Mouse (Mus musculus) 3T3-L1 (cell line): ENCODE measurements around the gene Cmbl.
A peak's percentile ranks its signal among the peaks of the same experiment; 100 is the strongest.

Experiments
- DNase-seq: peaks from one replicate; pipeline ENCODE4 v3.0.0-alpha.2; 2015; ENCODE audit warnings: low read depth, low spot score

Cmbl gene

DNA sequence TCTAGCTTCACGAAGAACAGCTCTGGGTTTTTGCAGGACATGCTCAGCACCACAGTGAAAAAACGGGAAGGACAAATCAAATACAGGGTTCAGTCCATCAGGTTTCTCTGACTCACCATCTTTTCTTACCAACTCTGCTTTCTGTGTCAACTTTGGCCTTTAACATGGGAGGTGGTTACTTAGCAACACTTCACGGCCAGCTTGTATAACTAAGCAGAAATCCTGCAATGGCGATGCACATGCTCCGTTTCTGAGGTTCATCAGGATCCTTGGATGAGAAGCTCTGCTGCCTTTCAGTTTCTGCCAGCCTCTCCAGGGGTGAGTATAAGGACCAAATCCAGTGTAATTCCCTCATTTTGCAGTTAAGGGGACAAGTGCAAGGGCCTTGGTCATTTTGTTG is at the start of gene Cmbl:
Gene Cmbl, plus strand, starts transcription at position 206 of the 400 bp plus-strand sequence.
- no peak for DNase-seq

DNA sequence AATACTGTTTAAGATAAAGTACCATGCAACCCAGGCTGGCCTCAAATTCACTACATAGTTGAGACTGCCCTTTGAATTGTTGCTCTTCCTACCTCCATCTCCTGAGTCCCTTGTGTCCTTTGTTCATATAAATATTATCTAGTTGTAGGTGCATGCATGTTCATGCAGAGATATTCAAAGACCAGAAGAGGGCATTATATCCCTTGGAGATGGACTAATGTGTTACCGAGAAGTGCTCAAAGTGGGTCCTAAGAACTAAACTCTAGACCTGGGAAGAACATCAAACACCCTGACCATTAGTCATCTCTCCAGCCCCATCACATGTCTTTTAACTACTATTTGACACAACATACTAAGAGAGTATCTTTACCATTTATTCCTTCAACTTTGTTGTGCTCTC is 48.0 kb upstream of the Cmbl start:
- no peak for DNase-seq

DNA sequence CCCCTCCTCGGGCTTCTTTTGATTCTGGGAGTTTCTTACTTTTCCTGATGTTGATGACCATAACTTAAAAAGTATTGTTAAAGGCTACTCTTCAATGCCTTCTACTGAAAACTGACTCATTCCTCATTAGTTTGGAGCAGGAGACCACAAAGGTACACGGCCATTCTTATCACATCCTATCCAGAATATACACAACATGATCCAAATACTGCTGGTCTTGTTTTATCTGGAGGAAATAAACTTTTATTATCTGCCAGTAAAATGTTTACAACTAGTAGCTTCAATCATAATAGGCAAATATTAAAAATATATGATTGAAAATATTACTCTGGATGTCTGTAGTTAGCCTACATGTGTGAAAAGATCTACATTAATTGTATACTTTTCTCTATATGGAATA is 46.8 kb upstream of the Cmbl start:
- no peak for DNase-seq

DNA sequence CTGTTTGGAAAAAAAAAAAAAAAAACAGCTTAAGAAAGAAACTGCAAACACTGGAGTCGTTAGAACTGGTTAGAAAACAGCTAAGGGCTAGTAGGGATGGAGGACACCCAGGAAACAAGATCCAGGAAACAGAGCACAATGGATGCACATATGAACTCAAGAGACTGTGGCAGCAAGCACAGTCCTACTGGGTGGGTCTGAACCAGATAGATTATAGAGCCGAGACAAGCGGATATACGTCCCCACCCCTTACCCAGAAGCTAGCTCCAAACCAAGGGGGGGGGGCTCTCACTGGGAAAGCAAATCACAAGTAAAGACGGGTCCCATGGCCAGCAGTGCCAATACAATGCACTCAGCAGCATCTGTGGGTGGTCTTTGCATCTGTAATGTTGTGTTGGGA is 46.2 kb upstream of the Cmbl start:
- no peak for DNase-seq

DNA sequence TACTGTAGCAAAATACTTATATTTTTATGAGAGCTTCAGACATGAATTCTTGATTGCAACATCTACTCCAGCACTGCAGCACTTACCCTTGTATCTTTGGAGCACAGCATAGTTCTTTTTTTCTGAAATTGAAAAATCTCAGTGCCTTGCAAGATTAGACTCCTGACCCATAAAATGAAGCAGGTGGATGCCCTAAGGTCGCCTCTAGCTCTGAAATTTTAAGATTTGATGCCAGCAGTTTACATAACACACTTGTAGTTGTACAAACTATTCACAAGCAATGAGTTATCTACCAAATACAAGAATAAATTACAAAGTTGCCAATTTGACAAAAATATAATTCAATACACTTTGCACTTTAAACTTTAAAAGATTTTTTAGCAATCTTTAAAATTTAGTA is 38.7 kb upstream of the Cmbl start:
- DNase-seq: no peak

DNA sequence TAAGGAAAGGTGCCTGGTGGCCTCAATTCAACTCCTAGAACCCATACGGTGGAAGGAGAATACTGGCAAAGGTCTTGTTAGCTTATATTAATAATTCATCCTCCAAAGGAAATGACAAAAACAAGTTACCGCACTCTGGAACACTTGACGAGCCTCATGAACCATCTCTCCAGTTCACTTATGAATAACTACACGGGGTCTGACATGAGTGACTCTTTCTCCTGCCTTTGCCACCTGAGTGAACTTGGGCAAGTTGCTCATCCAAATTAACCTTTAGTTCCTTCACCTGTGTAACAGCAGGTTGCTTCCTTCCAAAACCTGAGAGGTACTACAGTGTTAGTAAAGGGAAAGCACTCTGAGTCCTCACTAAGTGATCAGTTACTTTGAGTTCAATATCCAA is 36.7 kb upstream of the Cmbl start:
- no peak for DNase-seq

DNA sequence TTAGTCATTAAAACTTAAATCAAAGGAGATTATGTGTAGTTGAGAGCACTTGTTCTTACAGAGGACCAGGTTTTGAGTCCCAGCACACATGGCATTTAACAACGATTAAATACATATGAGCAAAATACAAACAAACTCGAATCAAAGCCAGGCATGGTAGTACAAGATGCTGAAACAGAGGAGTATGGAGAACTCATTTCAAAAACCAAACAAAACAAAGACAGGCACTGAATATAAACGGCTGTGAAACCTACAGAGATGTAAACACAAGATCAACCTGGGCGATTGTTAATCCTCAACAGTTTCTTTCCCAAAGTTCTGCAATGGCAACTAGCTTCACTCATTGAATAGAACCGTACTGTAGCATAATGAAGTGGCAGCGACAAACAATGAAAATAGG is 36.1 kb upstream of the Cmbl start:
- DNase-seq: no peak

DNA sequence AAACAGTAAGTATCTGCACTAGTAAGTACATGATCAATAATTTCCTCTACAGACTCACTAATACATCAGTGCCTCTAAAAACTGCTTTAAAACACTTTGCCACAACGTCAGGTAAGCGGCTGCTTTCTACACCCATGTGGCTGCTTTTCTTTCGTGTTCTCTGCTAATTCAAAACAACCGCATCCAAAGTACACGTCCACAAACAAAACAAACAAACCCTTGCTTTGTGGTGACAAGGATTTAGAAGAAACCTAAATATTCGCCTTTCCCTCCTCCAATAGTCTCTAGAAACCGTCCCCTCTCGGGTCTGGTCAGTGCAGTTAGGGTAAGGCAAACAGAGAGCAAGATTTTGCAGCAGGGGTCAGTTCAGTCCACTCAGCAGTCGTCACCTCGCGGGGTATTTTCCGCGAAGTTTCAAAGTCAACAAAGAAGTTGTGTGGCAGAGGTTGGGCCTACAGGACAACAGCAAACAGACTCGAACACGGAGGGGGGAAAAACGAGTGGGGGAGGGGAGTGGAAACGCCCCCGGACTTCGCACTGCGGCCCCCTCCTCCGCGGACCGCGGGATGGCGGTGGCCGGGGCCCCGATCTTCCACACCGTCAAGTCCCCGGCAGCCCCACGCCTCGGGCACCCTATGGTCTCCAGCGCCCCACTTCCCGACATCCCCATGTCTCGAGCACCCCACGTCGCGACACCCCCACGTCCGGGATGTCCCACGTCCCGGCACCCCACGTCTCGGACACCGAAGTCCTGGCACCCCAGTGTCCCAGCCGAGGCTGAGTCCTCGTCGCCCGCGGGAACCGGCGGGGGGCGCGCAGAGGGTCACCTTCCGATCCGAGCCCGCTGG is 35.2 kb upstream of the Cmbl start:
- peak; percentile 36 for DNase-seq

DNA sequence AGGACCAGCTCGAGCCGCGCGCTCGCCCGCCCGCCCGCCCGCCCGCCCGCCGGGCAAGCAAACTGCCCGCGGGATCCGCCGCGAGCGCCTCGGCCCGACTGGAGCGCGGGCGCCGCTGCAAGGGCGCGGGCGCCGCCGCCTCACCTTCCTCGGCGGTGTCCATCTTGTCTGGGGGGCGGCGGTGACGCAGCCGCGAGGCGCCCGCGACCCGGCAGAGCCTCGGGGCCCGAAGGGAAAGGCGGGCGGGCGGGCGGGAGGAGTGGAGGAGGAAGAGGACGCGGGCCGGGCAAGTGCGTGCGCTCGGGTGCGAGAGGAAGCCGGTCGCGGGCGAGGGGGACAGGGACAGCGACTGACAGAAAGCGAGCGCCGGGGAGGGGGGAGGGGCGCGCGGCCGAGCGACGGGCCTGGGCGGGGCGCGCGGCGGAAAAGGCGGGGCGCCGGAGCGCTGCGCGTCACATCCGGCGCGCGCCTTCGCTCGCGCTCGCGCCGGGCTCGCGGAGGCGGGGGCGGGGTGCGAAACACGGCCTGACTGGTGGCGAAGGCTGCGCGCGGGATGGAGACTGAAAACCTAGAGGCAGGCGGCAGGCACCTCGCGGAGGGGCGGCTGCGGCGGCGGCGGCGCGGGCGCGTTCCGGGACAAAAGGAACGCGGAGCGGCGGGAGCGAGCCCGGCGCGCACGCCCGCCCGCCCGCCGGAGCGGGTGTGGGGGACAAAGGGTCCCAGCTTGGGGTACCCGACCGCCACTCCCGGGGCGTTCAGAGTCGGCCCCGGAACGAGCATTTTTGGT is 34.3 kb upstream of the Cmbl start, which contains the start of gene March6:
Gene March6, minus strand, starts transcription at position 395 of the 787 bp plus-strand sequence.
- DNase-seq: peak; percentile 78

DNA sequence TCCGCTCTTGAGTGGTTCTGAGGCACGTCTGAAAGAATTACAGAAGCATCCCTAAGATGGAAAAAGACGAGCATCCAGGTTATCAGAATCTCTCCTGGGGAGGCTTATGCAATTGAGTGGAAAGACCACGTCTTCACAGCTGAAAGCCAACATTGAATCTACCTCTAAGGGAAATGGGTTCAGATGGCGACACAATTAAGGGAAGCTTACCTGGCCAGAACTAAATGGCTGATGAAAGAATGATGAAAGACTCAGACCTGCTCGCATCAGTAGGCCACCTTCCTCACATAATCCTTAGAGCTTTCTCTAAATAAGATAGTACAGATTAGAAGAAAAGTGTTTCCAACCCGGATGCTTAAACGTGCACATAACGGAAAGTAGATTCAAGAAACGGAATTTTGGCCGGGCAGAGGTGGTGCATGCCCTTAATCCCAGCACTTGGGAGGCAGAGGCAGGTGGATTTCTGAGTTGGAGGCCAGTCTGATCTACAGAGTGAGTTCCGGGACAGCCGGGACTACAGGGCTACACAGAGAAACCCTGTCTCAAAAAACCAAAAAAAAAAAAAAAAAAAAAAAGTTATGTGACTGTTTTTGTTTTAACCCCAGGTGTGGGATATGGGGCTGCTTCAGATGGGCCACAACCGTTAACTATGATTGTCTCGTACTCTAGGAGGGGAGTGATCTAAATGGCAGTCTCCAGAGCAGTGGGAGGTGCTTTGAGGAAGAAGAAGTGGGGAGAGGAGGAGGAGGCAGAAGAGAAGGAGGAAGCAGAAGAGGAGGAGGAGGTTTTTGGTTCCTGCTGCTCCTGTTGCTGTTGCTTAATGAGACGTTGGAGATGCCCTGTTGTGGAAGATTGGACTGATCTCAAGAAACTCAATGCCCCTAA is 33.5 kb upstream of the Cmbl start:
- peak; percentile 63 for DNase-seq

DNA sequence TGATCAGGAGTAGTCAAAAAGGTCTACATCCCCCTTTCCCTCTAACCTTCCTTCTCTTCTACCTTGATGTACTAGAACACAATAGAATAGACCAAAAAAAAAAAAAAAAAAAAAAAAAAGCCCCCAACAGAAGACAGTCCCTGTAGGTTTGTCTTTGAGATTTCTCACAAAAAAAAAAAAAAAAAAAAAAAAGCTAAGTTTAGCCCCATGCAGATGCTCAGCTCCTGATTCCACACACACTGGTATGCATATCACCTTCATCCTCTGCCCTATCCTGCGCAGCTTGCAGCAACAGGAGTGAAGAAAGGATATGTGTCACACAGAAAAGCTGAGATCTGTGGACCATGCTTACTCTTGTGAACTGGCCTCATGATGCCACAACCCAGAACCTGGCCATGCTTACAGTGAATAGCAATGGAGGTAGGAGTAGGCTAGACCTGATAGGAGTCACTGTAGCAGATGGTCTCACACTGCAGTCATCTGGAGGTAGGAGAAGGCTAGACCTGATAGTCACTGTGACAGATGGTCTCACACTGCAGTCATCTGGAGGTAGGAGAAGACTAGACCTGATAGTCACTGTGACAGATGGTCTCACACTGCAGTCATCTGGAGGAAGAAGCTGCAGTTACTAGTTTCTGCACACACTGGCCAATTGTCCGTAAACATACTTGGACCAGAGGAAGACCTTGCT is 32.7 kb upstream of the Cmbl start:
- no peak for DNase-seq

DNA sequence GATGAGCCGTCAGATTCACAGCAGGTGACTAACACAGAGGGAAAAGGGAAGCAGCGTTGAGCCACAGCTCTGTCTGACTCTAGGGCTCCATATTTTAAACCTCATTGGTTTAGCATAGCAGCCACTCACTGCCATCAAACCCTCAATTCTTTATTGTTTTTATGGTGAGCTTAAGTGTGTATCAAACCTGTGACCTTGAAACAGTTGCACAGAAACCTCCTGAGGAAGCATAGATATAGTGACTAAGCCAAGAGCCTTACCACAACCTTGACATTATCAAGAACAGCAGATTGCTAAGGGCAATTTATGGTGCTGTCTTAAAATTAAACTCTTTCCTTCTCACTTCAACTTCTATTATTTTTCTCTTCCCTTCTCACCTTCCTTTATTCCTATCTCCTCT is 31.7 kb upstream of the Cmbl start:
- no peak for DNase-seq

DNA sequence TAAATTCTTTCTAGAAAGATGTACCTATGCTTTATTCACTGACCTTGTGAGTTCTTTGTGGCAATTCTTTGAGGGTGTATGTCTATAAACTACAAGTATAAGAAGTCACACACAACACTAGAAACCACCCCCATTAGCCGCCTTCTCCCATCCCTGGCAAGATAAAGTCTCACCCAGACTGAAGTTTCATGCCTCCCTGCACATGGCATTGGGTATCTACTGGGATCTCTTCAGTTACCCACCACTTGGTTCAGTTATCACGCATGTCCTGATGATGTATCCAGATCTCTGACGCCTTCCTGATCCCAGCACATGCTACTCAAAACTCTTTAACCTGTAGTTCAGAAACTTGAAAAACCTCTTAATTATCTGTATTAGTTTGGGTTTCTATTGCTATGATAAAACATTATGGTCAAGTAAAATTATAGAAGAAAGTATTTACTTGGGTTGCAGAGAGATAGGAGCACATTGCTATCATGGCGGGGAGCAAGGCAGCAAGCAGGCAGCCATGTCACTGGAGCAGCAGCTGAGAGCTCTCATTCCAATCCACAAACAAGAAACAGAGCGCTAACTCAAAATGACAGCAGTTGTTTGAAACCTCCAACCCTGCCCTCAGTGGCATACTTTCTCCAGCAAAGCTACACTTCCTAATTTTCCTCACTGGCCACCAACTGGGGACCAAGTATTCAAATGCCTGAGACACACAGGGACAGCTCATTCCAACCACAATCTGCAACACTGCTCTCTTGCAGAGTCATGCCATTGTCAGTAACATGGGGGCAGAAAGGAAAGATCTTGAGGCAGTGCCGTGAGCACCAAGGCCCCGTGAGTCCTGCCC is 30.5 kb upstream of the Cmbl start:
- no peak for DNase-seq

DNA sequence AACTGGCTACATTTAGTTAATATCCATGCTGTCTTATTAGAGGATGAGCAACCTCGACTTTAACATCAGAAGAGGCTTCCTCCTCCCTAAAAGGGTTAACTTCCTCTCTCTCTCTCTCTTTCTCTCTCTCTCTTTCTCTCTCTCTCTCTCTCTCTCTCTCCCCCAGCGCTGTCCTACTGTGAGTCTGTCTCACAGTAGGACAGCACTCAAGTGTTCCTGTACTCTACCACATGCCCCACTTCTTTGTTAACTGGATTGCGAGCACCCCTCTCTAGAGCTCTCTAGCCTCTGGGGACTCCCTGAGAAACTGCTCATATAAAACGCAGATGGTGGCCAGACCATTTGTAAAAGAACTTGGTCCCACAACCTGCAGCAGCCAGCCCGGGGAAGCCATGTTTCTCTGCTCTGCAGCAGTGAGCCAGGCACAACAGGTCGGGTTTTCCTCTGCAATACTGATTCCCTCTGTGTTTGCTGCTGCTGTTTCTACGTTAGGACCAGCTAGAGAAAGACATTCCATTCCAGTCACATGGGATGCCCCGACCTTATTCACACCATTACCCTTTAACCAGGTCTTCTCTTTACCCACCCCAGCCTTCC is 29.8 kb upstream of the Cmbl start:
- no peak for DNase-seq

DNA sequence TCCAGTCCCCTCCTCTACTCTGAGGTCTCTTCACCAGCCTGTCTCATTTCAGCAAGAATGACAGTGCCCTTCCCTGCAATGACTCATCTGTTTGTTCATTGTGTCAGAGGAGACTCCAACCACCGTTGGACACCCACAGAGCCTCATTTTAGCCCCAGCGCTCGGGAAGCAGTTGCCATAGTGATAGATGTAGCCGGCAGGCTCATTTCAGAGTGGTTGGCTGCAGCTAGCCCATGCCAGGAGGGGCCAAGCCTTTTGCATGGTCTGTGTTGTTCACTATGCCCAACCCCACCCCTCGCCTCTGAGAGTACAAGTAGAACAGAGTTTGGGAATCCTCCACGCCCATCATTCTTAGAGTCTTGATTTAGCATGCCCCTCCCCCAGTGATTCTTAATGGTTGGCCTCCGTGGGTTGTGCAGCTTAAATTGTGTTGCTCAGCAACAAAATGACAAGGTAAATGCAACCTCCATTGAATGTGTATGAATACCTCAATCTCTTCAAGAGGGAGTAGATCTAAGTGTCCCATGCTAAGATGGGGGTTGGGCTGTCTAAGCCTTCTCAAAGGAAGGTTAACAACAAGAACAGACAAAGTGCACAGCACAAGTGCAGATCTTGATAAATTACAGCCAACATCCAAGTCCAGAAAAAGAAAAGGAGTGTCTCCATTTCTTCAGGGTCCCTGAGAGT is 29.0 kb upstream of the Cmbl start:
- DNase-seq: peak; percentile 58

DNA sequence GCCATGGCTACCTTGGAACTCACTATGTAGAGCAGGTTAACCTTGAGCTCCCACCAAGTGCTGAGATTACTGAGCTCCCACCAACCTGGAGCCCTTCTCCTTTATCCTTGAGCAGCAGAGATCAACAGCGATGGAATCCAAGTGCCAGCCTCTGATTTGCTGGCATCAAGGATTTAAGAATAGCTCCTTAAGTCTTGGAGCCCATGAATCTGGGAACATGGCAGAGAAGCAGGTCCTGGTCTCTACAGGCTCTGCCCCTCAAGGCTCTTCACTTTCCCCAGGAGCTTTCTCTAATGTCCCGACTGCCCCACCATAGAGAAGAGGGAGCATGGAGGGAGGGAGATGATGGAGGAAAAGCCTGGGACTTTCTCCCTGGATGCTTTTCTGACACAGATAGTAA is 27.5 kb upstream of the Cmbl start:
- no peak for DNase-seq

DNA sequence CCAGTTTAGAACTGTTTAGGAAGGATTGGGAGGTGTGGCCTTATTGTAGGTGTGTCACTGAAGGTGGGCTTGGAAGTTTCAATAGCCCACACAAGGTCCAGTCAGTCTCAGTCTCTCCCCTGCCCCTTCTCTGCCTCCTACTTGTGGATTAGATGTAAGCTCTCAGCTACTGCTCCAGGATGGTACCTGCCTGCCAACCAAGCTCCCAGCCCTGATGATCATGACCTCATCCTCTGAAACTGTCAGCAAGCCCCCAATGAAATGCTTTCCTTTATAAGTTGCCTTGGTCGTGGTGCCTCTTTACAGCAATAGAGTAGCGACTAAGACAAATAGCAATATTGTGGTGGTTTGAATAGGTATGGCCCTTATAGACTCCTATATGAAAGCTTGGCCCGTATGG is 26.8 kb upstream of the Cmbl start:
- no peak for DNase-seq

DNA sequence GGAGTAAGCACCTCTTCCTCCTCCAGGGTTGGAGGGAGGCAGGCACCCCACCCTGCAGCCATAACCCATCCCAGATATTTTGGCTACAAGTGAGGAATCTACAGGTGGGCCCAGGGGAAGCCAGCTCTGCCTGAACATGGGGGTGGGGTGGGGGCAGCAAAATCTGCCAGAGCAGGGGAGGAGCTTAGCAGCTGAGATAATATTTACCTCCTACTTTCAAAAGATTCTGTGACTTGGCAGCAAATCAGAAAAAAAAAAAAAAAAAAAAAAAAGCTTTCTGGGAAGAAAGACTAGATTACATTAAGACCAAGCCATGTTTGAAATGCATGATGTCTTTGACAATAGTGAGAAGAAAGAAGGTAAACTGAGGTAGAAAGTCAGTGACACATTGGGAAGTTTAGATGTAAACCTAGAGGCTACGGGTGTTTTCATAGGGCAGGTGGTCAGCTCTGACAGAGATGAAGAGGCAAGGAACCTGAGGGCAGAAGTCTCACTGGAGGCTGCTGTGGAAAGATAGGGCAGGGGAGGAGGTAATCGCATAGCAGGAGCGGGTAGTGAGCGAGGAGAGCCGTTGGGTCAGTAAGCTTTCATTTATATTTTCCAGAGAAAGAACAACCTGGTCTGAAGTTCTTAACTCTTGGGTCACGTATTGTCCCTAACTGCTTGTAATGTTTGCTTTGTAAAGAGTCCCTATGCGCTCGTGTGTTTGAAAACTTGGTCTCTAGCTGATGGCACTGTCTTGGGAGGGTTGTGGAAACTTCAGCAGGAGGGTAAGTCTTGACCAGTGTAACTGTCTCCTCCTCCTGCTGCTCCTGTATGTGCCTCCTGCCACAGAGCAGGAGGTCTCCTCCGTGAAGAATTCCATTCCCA is 25.3 kb upstream of the Cmbl start:
- DNase-seq: no peak

DNA sequence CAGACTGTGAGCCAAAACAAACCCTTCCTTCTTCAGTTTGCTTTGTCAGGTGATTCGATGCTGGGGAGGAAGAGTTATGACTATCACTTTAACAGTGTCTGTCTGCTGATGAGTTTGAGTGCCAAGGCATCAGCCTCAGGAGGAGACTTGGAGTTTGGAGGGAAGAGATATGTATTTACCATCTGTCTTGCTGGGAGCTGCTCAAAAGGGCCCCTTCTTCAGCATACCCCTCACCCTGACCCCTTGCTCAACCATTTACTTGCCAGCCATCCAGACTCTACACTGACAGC is 24.7 kb upstream of the Cmbl start:
- no peak for DNase-seq
